Mouse (Mus musculus): ENCODE results near the gene Fdxr. TPM values are rescaled to one million over a fixed set of nuclear protein-coding genes. Genes with fewer than 3 reads are reported as not detected.

The Fdxr gene
- total and polyA plus RNA-seq, 2 experiments from 2014 or later: 16.4 to 22.6 TPM

GRCm38 (mm10) chr11:115251258-115251657, 25.6 kb downstream of the Fdxr start:
- H3K36me3 ChIP-seq (ENCODE audit: insufficient read depth, low read length): no peaks in the 10 kb centered on the region
- no peaks in the 10 kb centered on the region for H3K9me3 ChIP-seq (ENCODE audit: low read length)
- TF ChIP-seq CTCF (IDR thresholded peaks at IDR 0.05; ENCODE audit: low read depth): no peak
- no peak overlapping the region for H3K4me3 ChIP-seq (ENCODE audit: low read length)
- no peak overlapping the region for H3K4me2 ChIP-seq (ENCODE audit: low read depth, low read length)
- ATAC-seq (no peak), DNase-seq (ENCODE audit: low spot score) (no peak)
- 55% methylated on average over 3 of the region's 3 CpGs for WGBS
- H3K27me3 ChIP-seq (ENCODE audit: insufficient read depth, low read length): peaks cover 19% of the 10 kb centered on the region
- no peak overlapping the region for H3K27ac ChIP-seq
- H3K4me1 ChIP-seq (ENCODE audit: insufficient read depth, low read length): 0 out of 2 replicates have a peak, but pooled peaks cover 14% of the 10 kb centered on the region
- H3K9ac ChIP-seq (replicated peaks; ENCODE audit: low read length): no peak overlapping the region

GRCm38 (mm10) chr11:115250405-115251090, 26.3 kb downstream of the Fdxr start:
- no peak for DNase-seq (ENCODE audit: low spot score)
- H3K4me2 ChIP-seq (ENCODE audit: low read depth, low read length): peak overlapping the region; percentile 70

DNA sequence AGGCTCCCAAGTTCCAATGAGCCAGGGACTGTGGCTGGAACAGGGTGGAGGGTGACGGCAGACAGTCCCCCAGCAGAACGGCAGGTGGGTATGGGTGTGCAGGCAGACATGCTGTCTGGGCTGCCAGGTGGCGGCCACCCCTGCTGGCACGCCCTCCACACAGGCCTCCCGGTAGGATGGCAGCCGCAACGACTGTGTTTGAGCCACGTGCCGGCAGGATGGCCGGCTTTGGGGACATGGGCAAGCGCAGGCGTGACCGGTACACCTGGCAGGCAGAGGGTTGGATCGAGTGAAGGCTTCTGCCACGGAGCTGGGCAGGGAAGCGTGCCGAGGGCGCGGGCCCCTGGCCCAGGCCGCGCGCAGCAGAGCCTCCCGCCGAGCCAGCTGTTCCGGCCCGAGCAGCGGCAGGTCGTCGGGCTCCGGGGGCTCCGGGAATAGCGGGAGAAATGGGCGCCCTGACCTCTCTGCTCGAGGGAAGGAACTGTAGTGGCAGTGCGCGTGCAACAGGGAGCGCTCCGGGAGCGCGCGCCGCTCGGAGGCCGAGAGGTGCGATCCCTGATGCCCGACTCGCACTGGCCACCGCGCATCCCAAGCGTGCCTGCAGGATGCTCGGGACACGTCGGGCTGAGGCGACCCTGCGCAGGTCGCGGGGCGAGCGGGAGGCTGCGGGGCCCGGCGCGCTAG, 27.0 kb downstream of the Fdxr start:
- peak; percentile 42 for DNase-seq (ENCODE audit: low spot score)
- 0 out of 2 replicates have a peak, but pooled peaks have one; percentile 6 for ATAC-seq
- Histone ChIP-seq H3K4me1 (ENCODE audit: insufficient read depth, low read length) (0 out of 2 replicates have a peak, but pooled peaks cover 14% of the 10 kb centered on the region), H3K9me3 (ENCODE audit: low read length) (no peaks in the 10 kb centered on the region), H3K27ac (no peak overlapping the region), H3K4me3 (ENCODE audit: low read length) (peak overlapping the region; percentile 39), H3K36me3 (ENCODE audit: insufficient read depth, low read length) (peaks cover 3% of the 10 kb centered on the region; the same call in 1 of the 2 replicates), H3K27me3 (ENCODE audit: insufficient read depth, low read length) (peaks cover 19% of the 10 kb centered on the region), H3K4me2 (ENCODE audit: low read depth, low read length) (peak overlapping the region; percentile 70), H3K9ac (replicated peaks; ENCODE audit: low read length) (peak overlapping the region; percentile 40)
- 2% methylated on average over 58 of the region's 63 CpGs for WGBS
- peak; percentile 40; the same call in 1 of the 2 replicates for TF ChIP-seq CTCF (IDR thresholded peaks at IDR 0.05; ENCODE audit: low read depth)

More at GRCm38 (mm10) chr11:115250405-115251090, 26.3 kb downstream of the Fdxr start:
- H3K4me3 ChIP-seq (ENCODE audit: low read length): peak overlapping the region; percentile 39
- 3% methylated on average over 35 of the region's 36 CpGs for WGBS
- 0 out of 2 replicates have a peak, but pooled peaks cover 14% of the 10 kb centered on the region for H3K4me1 ChIP-seq (ENCODE audit: insufficient read depth, low read length)
- H3K27ac ChIP-seq: no peak overlapping the region
- no peaks in the 10 kb centered on the region for H3K9me3 ChIP-seq (ENCODE audit: low read length)
- TF ChIP-seq CTCF (IDR thresholded peaks at IDR 0.05; ENCODE audit: low read depth): no peak
- no peak for ATAC-seq
- peaks cover 19% of the 10 kb centered on the region for H3K27me3 ChIP-seq (ENCODE audit: insufficient read depth, low read length)
- H3K9ac ChIP-seq (replicated peaks; ENCODE audit: low read length): peak overlapping the region; percentile 40
- peaks cover 3% of the 10 kb centered on the region; the same call in 1 of the 2 replicates for H3K36me3 ChIP-seq (ENCODE audit: insufficient read depth, low read length)

- no peak for TF ChIP-seq CTCF (IDR thresholded peaks at IDR 0.05; ENCODE audit: low read depth)
- H3K9ac ChIP-seq (replicated peaks; ENCODE audit: low read length): no peak overlapping the region
- H3K4me2 ChIP-seq (ENCODE audit: low read depth, low read length): no peak overlapping the region
- H3K9me3 ChIP-seq (ENCODE audit: low read length): no peaks in the 10 kb centered on the region
- H3K4me1 ChIP-seq (ENCODE audit: insufficient read depth, low read length): 0 out of 2 replicates have a peak, but pooled peaks cover 14% of the 10 kb centered on the region
- no peak for DNase-seq (ENCODE audit: low spot score)
- peaks cover 3% of the 10 kb centered on the region; the same call in 1 of the 2 replicates for H3K36me3 ChIP-seq (ENCODE audit: insufficient read depth, low read length)
- no peak for ATAC-seq
- H3K27ac ChIP-seq: no peak overlapping the region
- peaks cover 19% of the 10 kb centered on the region for H3K27me3 ChIP-seq (ENCODE audit: insufficient read depth, low read length)
- H3K4me3 ChIP-seq (ENCODE audit: low read length): no peak overlapping the region
- 64% methylated on average over 6 of the region's 6 CpGs for WGBS
Observed at GRCm38 (mm10) chr11:115247945-115248344, 28.9 kb downstream of the Fdxr start.

DNA sequence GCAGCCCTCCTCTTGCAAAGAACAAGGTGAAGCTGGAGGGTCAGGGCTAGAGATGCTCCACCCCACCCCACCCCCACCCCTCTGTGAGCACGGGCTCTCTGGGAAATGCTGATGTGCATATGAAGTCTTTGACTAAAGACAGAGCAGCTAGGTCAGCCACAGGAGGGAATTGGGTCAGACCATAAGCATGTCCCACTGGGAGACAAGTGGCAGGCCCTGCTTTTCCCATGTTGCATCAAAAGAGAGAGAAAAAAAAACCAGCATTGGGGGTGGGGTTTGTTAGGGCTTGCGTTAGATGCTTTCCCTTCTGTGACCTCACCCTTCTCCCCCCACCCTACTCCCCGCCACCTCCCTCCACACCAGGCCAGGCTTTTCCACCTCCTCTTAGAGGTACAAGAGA, 29.6 kb downstream of the Fdxr start:
- ATAC-seq: no peak
- Histone ChIP-seq H3K9ac (replicated peaks; ENCODE audit: low read length) (no peak overlapping the region), H3K4me1 (ENCODE audit: insufficient read depth, low read length) (0 out of 2 replicates have a peak, but pooled peaks cover 14% of the 10 kb centered on the region), H3K27ac (no peak overlapping the region), H3K27me3 (ENCODE audit: insufficient read depth, low read length) (peaks cover 19% of the 10 kb centered on the region), H3K4me2 (ENCODE audit: low read depth, low read length) (no peak overlapping the region), H3K36me3 (ENCODE audit: insufficient read depth, low read length) (peaks cover 3% of the 10 kb centered on the region; the same call in 1 of the 2 replicates), H3K4me3 (ENCODE audit: low read length) (no peak overlapping the region), H3K9me3 (ENCODE audit: low read length) (no peaks in the 10 kb centered on the region)
- 23% methylated on average over 3 of the region's 3 CpGs for WGBS
- TF ChIP-seq CTCF (IDR thresholded peaks at IDR 0.05; ENCODE audit: low read depth): no peak
- no peak for DNase-seq (ENCODE audit: low spot score)

- H3K9me3 ChIP-seq (ENCODE audit: low read length): no peaks in the 10 kb centered on the region
- ATAC-seq (no peak), DNase-seq (ENCODE audit: low spot score) (no peak)
- H3K4me3 ChIP-seq (ENCODE audit: low read length): no peak overlapping the region
- H3K27ac ChIP-seq: no peak overlapping the region
- 0 out of 2 replicates have a peak, but pooled peaks cover 14% of the 10 kb centered on the region for H3K4me1 ChIP-seq (ENCODE audit: insufficient read depth, low read length)
- H3K9ac ChIP-seq (replicated peaks; ENCODE audit: low read length): no peak overlapping the region
- TF ChIP-seq CTCF (IDR thresholded peaks at IDR 0.05; ENCODE audit: low read depth): no peak
- whole genome bisulfite sequencing: 45% methylated on average over 8 of the region's 8 CpGs
- H3K4me2 ChIP-seq (ENCODE audit: low read depth, low read length): no peak overlapping the region
- H3K36me3 ChIP-seq (ENCODE audit: insufficient read depth, low read length): peaks cover 3% of the 10 kb centered on the region; the same call in 1 of the 2 replicates
- H3K27me3 ChIP-seq (ENCODE audit: insufficient read depth, low read length): peaks cover 19% of the 10 kb centered on the region
Observed at GRCm38 (mm10) chr11:115246386-115246785, 30.5 kb downstream of the Fdxr start.
